Mouse (Mus musculus): ENCODE results near the gene Nhs.

DNA sequence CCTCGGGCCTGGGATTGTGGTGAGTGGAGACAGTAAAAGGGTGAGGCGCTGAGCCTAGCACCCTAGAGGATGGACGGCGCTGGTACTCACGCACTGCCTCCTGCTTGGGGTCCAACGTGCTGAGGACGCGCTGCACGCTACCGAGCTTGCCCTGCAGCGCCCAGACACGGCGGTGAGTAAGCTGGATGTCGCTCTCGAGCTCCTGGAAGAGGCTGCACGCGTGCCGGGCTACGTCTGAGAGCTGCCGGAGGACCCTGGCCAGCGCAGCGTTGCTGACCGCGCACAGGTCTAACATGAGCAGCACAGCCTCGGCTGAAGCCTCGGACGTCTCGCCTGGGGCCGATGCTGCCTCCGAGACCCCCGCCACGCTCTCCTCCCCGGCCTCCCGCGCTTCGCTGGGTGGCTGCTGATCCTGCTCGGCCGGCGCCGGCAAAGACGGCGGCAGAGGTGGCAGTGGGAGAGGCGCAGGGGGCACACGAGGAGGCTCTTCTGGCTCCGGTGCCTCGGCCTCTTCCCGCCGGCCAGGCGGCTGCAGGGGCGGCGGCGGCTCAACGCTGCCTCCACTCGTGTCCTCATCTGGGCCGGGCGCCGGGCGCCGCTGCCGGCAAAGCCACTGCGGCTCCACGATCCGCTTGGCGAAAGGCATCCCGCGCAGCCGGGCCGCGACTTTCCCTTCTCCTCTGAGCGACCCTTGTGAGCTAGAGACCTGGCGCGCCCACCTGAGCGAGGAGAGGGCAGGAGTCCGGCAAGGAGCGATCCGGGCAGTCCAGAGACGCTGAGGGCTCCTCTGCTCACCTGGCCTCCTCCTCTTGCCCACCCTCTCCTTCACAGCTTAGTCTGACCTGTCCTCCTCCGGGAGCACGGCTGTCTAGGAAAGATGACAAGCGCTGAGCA is 540 bp downstream of the Nhs start:
- no peak for TF ChIP-seq EP300 (IDR thresholded peaks at IDR 0.05; ENCODE audit: low read length)
- no peak for TF ChIP-seq ETS1 (conservative IDR thresholded peaks at IDR 0.05; ENCODE audit: low read depth, low read length)
- no peak for TF ChIP-seq MAFK (IDR thresholded peaks at IDR 0.05; ENCODE audit: insufficient replicate concordance, low read length)
- no peak for TF ChIP-seq CTCF (conservative IDR thresholded peaks at IDR 0.05 in 1 of 2, IDR thresholded peaks at IDR 0.05 in 1 of 2; ENCODE audit: low read depth in 2 of 2, low read length in 2 of 2)
- no peak for TF ChIP-seq MEF2A (IDR thresholded peaks at IDR 0.05; ENCODE audit: borderline replicate concordance, low read depth, low read length)
- TF ChIP-seq POLR2A (IDR thresholded peaks at IDR 0.05; ENCODE audit: low read depth, low read length), result no peak
- TF ChIP-seq MYC (IDR thresholded peaks at IDR 0.05; ENCODE audit: low read depth, low read length), result no peak
- no peak for TF ChIP-seq ZC3H11A (IDR thresholded peaks at IDR 0.05; ENCODE audit: low read depth, low read length)
- no peak for TF ChIP-seq USF2 (conservative IDR thresholded peaks at IDR 0.05; ENCODE audit: low read depth, low read length)
- TF ChIP-seq RCOR1 (conservative IDR thresholded peaks at IDR 0.05; ENCODE audit: low read depth, low read length), result no peak
- TF ChIP-seq SMC3 (IDR thresholded peaks at IDR 0.05; ENCODE audit: low read depth, low read length), result no peak
